Mouse (Mus musculus) spleen, adult 2 months (tissue): ENCODE measurements at regions not wholly inside any gene's neighbourhood (a gene's known extent, or its start where the extent isn't known, plus 50 kb on each side); places are given as distances from the start of the nearest gene placed in this dataset.

Experiments used
- DNase-seq, 2 experiments: peaks; one replicate each; pipeline versions ENCODE4 v3.0.0 to v3.0.0-alpha.2; 2012 to 2021; ENCODE audit warnings: low spot score in 2 of 2, low read depth in 1 of 2
- H3K27ac ChIP-seq: fragments of 200-500 bp; 2 replicates; pipeline ENCODE4 v1.5.1; 2012; ENCODE audit warnings: low read length, inconsistent platforms; ENCODE audit not compliant: insufficient read depth
- H3K27me3 ChIP-seq: fragments of 200-500 bp; 2 replicates; pipeline ENCODE4 v1.6.1; 2012; ENCODE audit warnings: mild to moderate bottlenecking, moderate library complexity, low read length, inconsistent platforms; ENCODE audit not compliant: control insufficient read depth, insufficient read depth
- H3K36me3 ChIP-seq: fragments of 200-500 bp; 2 replicates; pipeline ENCODE4 v1.6.1; 2012; ENCODE audit warnings: mild to moderate bottlenecking, low read length, inconsistent platforms; ENCODE audit not compliant: control insufficient read depth, insufficient read depth
- H3K4me1 ChIP-seq: fragments of 200-500 bp; 2 replicates; pipeline ENCODE4 v1.6.1; 2011; ENCODE audit warnings: inconsistent platforms; ENCODE audit not compliant: control insufficient read depth, insufficient read depth, insufficient read length
- H3K4me3 ChIP-seq: fragments of 200-500 bp; 2 replicates; pipeline ENCODE4 v1.5.1; 2011; ENCODE audit warnings: mild to moderate bottlenecking, inconsistent platforms; ENCODE audit not compliant: insufficient read depth, insufficient read length; ENCODE audit errors: extremely low read depth
- CTCF ChIP-seq: fragments of 200-500 bp; IDR thresholded peaks from 2 replicates; pipeline ENCODE4 v1.5.1; 2011; ENCODE audit warnings: mild to moderate bottlenecking, inconsistent platforms; ENCODE audit not compliant: insufficient read depth, insufficient read length, insufficient replicate concordance; ENCODE audit errors: extremely low read depth
- POLR2A ChIP-seq: fragments of 200-500 bp; IDR thresholded peaks from 2 replicates; pipeline ENCODE4 v1.6.1; 2011; ENCODE audit warnings: low read depth, low read length, inconsistent platforms
- WGBS: fragments of 180-500 bp; shearing (Covaris S2); methylation state at CpG from one replicate; pipeline ENCODE4 v1.1.7; 2018; 5-methylcytosine and 5-hydroxymethylcytosine counted together

GRCm38 (mm10) chr15:36929786-36930185 lies 77.8 kb downstream of the Zfp706 start:
- Histone ChIP-seq H3K4me3 (no peak overlapping the region), H3K27me3 (no peaks in the 10 kb centered on the region), H3K4me1 (peaks cover 30% of the 10 kb centered on the region), H3K27ac (no peak overlapping the region), H3K36me3 (no peaks in the 10 kb centered on the region)
- 88% methylated on average over 2 of the region's 2 CpGs for WGBS
- TF ChIP-seq POLR2A (no peak), CTCF (no peak)
- no peak for DNase-seq

GRCm38 (mm10) chr15:36929088-36929487 lies 78.5 kb downstream of the Zfp706 start:
- no peak for DNase-seq
- H3K4me3 ChIP-seq, result no peak overlapping the region
- no peak overlapping the region for H3K27ac ChIP-seq
- peaks cover 25% of the 10 kb centered on the region for H3K4me1 ChIP-seq
- 100% methylated on average over 3 of the region's 3 CpGs for WGBS
- TF ChIP-seq POLR2A (no peak), CTCF (no peak)
- H3K36me3 ChIP-seq, result no peaks in the 10 kb centered on the region
- H3K27me3 ChIP-seq, result no peaks in the 10 kb centered on the region

- Histone ChIP-seq H3K4me3 (no peak overlapping the region), H3K36me3 (no peaks in the 10 kb centered on the region), H3K27me3 (no peaks in the 10 kb centered on the region), H3K27ac (no peak overlapping the region), H3K4me1 (peaks cover 20% of the 10 kb centered on the region)
- WGBS, result 95% methylated on average over 4 of the region's 4 CpGs
- no peak for DNase-seq
- no peak for TF ChIP-seq POLR2A
- TF ChIP-seq CTCF, result no peak
Observed at GRCm38 (mm10) chr15:36928678-36929077, 78.9 kb downstream of the Zfp706 start.

GRCm38 (mm10) chr15:36927436-36927835 lies 80.1 kb downstream of the Zfp706 start:
- Histone ChIP-seq H3K36me3 (no peaks in the 10 kb centered on the region), H3K4me1 (peaks cover 9% of the 10 kb centered on the region; the same call in 1 of the 2 replicates), H3K27ac (no peak overlapping the region), H3K27me3 (no peaks in the 10 kb centered on the region), H3K4me3 (no peak overlapping the region)
- 35% methylated on average over 5 of the region's 5 CpGs for WGBS
- TF ChIP-seq CTCF (no peak), POLR2A (no peak)
- DNase-seq, result no peak

- Histone ChIP-seq H3K4me1 (no peaks in the 10 kb centered on the region), H3K27me3 (no peaks in the 10 kb centered on the region), H3K4me3 (no peak overlapping the region), H3K36me3 (no peaks in the 10 kb centered on the region), H3K27ac (no peak overlapping the region)
- 82% methylated on average over 6 of the region's 6 CpGs for WGBS
- TF ChIP-seq CTCF (no peak), POLR2A (no peak)
- no peak for DNase-seq
Observed at GRCm38 (mm10) chr15:36924171-36924570, 83.4 kb downstream of the Zfp706 start.

- H3K4me3 ChIP-seq, result no peak overlapping the region
- TF ChIP-seq CTCF (no peak), POLR2A (no peak)
- no peak overlapping the region for H3K27ac ChIP-seq
- H3K27me3 ChIP-seq, result no peaks in the 10 kb centered on the region
- no peak for DNase-seq
- WGBS, result 52% methylated on average over 3 of the region's 3 CpGs
- H3K36me3 ChIP-seq, result no peaks in the 10 kb centered on the region
- H3K4me1 ChIP-seq, result no peaks in the 10 kb centered on the region
Observed at GRCm38 (mm10) chr15:36921384-36921783, 86.2 kb downstream of the Zfp706 start.

GRCm38 (mm10) chr15:36920886-36921285 lies 86.7 kb downstream of the Zfp706 start:
- H3K4me1 ChIP-seq, result no peaks in the 10 kb centered on the region

More at GRCm38 (mm10) chr15:36920886-36921285, 86.7 kb downstream of the Zfp706 start:
- DNase-seq, result no peak
- TF ChIP-seq POLR2A (no peak), CTCF (no peak)
- Histone ChIP-seq H3K36me3 (no peaks in the 10 kb centered on the region), H3K4me3 (no peak overlapping the region), H3K27ac (no peak overlapping the region), H3K27me3 (no peaks in the 10 kb centered on the region)
